Mouse (Mus musculus): ENCODE measurements around the gene Adgrg2. TPM values are rescaled to one million over a fixed set of nuclear protein-coding genes. Genes with fewer than 3 reads are reported as not detected.
A peak's percentile ranks its signal among the peaks of the same experiment; 100 is the strongest.

Gene Adgrg2
- total RNA-seq, 2 experiments from 2014 or later: 1.3 to 1.4 TPM

GRCm38 (mm10) chrX:160502048-160503041, 111.9 kb downstream of the Adgrg2 start, which contains the start of gene Phka2:
Phka2 (plus strand) TSS chrX:160502166.
- DNase-seq: peak; percentile 89

- no peak for DNase-seq
Observed at GRCm38 (mm10) chrX:160509046-160509445, 118.6 kb downstream of the Adgrg2 start.

- no peak for DNase-seq
Observed at GRCm38 (mm10) chrX:160510197-160510596, 119.7 kb downstream of the Adgrg2 start.

GRCm38 (mm10) chrX:160516027-160516426, 125.5 kb downstream of the Adgrg2 start:
- no peak for DNase-seq

- DNase-seq: peak; percentile 16
Observed at GRCm38 (mm10) chrX:160542772-160543171, 152.3 kb downstream of the Adgrg2 start.

Other genes starting within 250 kb of the Adgrg2 start
- gene Phka2, start 111.5 kb downstream of the Adgrg2 start, total RNA-seq (2021): 10 to 100 TPM; 22.3 to 29.3 TPM